ENCODE assay signal across 9 mouse cellular contexts in the genomic region with DNA sequence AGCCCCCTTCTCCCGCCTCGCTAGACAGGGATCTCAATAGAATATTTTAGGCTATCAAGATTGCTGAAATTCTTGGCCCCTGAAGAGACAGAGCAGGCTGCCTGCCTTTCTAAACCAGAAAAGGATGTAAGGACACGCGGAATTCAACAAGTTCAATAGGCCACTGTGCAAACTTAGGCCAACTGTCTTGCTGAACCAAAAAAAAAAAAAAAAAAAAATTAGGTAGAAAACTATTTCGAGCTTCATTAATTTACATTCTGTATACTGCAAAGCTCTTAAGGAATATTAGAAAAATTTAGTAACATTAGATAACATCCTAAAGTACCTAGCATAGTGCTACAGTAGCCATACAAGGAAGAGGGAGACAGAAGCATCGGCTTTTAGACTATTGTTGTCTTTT.
A peak's percentile ranks its signal among the peaks of the same experiment; 100 is the strongest.
DNase-seq lines count a peak whose midpoint lies in the region; ATAC-seq and TF ChIP-seq lines count a peak whose summit lies in the region.
"Had no signal": no experiment of that assay in that cellular context is flagged by ENCODE, and none has a peak within 500 bp of the region (broad histone marks: within the 10 kb centered on the region; RNA-seq: fewer than 3 reads in every experiment).

No protein-coding gene starts in this region.

- intact Hi-C loops in left cerebral cortex, adult 2 months (cut with DNase I): loop anchor here (5.0 kb wide), 1 partner anchor 41 kb away; no protein-coding TSS in a partner anchor
- intact Hi-C loops in left cerebral cortex, postnatal 36 days (cut with DNase I): loop anchor here (5.0 kb wide), 1 partner anchor 41 kb away; no protein-coding TSS in a partner anchor

- no peak for DNase-seq in left cerebral cortex, adult 2 months (ENCODE audit: extremely low spot score in 1 of 2, low spot score in 2 of 2)
- no peak for DNase-seq in left cerebral cortex, postnatal 36 days (ENCODE audit: low spot score in 2 of 2)
- no peak for DNase-seq in limb, embryonic 10.5 days (ENCODE audit: low spot score)
- no peak for DNase-seq in gastrocnemius, adult 8-10 months (ENCODE audit: low spot score in 2 of 2)
- DNase-seq in frontal cortex, postnatal 10 days (ENCODE audit: low spot score in 2 of 2): no peak

- peaks cover 7% of the 10 kb centered on the region for H3K4me1 ChIP-seq in embryonic fibroblast, embryonic 13.5 days (ENCODE audit: control insufficient read depth, insufficient read depth, low read length)
- peaks cover 28% of the 10 kb centered on the region for H3K4me1 ChIP-seq in limb, embryonic 10.5 days
- peaks cover 38% of the 10 kb centered on the region for H3K4me1 ChIP-seq in neural tube, embryonic 13.5 days (replicated peaks)

- H3K4me2 ChIP-seq in neural tube, embryonic 13.5 days: peak overlapping the region; percentile 85

- whole genome bisulfite sequencing in limb, embryonic 10.5 days: 62% methylated on average over 6 of the region's 6 CpGs
- WGBS in neural tube, embryonic 13.5 days: 53% methylated on average over 6 of the region's 6 CpGs

- H3K4me3 ChIP-seq in left cerebral cortex, adult 2 months: peak overlapping the region; percentile 74
- peak overlapping the region; percentile 45; the same call in 1 of the 2 replicates for H3K4me3 ChIP-seq in embryonic fibroblast, embryonic 13.5 days (ENCODE audit: insufficient read depth, low read length)
- peak overlapping the region; percentile 88 for H3K4me3 ChIP-seq in limb, embryonic 10.5 days
- peak overlapping the region; percentile 81 for H3K4me3 ChIP-seq in neural tube, embryonic 13.5 days

- H3K27me3 ChIP-seq in limb, embryonic 10.5 days (ENCODE audit: low read depth, poor library complexity, severe bottlenecking): no peaks in the 10 kb centered on the region
- H3K27me3 ChIP-seq in neural tube, embryonic 13.5 days: no peaks in the 10 kb centered on the region
- H3K27me3 ChIP-seq: Patski had no signal

- no peak for TF ChIP-seq CTCF in left cerebral cortex, adult 2 months (IDR thresholded peaks at IDR 0.05)
- no peak for TF ChIP-seq CTCF in embryonic fibroblast, embryonic 13.5 days (IDR thresholded peaks at IDR 0.05; ENCODE audit: borderline replicate concordance, insufficient read depth, low read length)

- no peak for TF ChIP-seq POLR2A in embryonic fibroblast, embryonic 13.5 days (IDR thresholded peaks at IDR 0.05; ENCODE audit: low read depth, low read length)

- ATAC-seq in neural tube, embryonic 13.5 days (ENCODE audit: low read depth): no peak
- no peak for ATAC-seq in erythroid progenitor cell, adult 5-6 weeks (replicated peaks; ENCODE audit: low FRiP score, poor library complexity, severe bottlenecking)

- peak overlapping the region; percentile 93 for H3K27ac ChIP-seq in left cerebral cortex, adult 2 months
- H3K27ac ChIP-seq in embryonic fibroblast, embryonic 13.5 days (ENCODE audit: insufficient read depth, low read length): peak overlapping the region; percentile 69
- peak overlapping the region; percentile 97 for H3K27ac ChIP-seq in limb, embryonic 10.5 days
- peak overlapping the region; percentile 88 for H3K27ac ChIP-seq in neural tube, embryonic 13.5 days (replicated peaks)

- no peaks in the 10 kb centered on the region for H3K36me3 ChIP-seq in limb, embryonic 10.5 days
- no peaks in the 10 kb centered on the region for H3K36me3 ChIP-seq in neural tube, embryonic 13.5 days

- H3K9ac ChIP-seq in neural tube, embryonic 13.5 days: peak overlapping the region; percentile 82

- H3K9me3 ChIP-seq in limb, embryonic 10.5 days (replicated peaks): no peaks in the 10 kb centered on the region
- no peaks in the 10 kb centered on the region for H3K9me3 ChIP-seq in neural tube, embryonic 13.5 days
